Mouse (Mus musculus): Measurements from ENCODE around the gene Foxp1. TPM values are rescaled to one million over a fixed set of nuclear protein-coding genes. Genes with fewer than 3 reads are reported as not detected.

Foxp1 gene
- polyA plus RNA-seq, 1 experiment from 2014 or later: 91.9 TPM

DNA sequence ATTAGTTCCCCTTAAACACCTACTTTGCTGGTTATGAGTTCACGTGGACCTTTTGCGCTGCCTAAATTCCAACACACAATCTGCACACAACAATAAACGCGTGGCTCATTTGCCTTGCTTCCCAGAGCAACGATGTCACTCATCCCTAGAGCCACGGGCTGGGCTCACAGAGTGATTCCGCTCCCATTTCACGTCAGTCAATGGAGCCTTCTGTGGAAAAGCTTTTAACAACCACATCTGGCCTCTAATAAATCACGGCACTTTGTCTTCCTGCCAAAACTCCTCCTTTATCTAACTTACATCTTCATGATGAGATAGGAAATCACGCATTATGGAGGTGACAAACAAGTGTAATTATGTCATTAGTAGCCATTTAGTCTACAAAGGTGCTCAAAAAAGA is 174.7 kb downstream of the Foxp1 start:
- 43% methylated on average over 10 of the region's 10 CpGs for WGBS
- H3K27ac ChIP-seq (ENCODE audit: low read depth, low read length): no peak overlapping the region
- no peak overlapping the region for H3K4me3 ChIP-seq (ENCODE audit: low read depth, low read length)
- no peak overlapping the region for H3K9ac ChIP-seq (ENCODE audit: low read depth, low read length)
- H3K4me1 ChIP-seq (replicated peaks; ENCODE audit: control insufficient read depth, insufficient read depth, low read length): no peaks in the 10 kb centered on the region
- no peak overlapping the region for H3K4me2 ChIP-seq (replicated peaks; ENCODE audit: low read depth, low read length)
- ATAC-seq (ENCODE audit: low FRiP score) (no peak), DNase-seq (ENCODE audit: low spot score) (peak; percentile 17)
- H3K36me3 ChIP-seq (ENCODE audit: control insufficient read depth, insufficient read depth, low read length): no peaks in the 10 kb centered on the region
- H3K27me3 ChIP-seq (ENCODE audit: control insufficient read depth, insufficient read depth, low read length): no peaks in the 10 kb centered on the region
- H3K9me3 ChIP-seq (ENCODE audit: control insufficient read depth, low read length): no peaks in the 10 kb centered on the region

GRCm38 (mm10) chr6:99344966-99345365 is 177.6 kb downstream of the Foxp1 start:
- Histone ChIP-seq H3K4me1 (replicated peaks; ENCODE audit: control insufficient read depth, insufficient read depth, low read length) (no peaks in the 10 kb centered on the region), H3K36me3 (ENCODE audit: control insufficient read depth, insufficient read depth, low read length) (no peaks in the 10 kb centered on the region), H3K9me3 (ENCODE audit: control insufficient read depth, low read length) (no peaks in the 10 kb centered on the region), H3K27ac (ENCODE audit: low read depth, low read length) (no peak overlapping the region), H3K4me3 (ENCODE audit: low read depth, low read length) (no peak overlapping the region), H3K27me3 (ENCODE audit: control insufficient read depth, insufficient read depth, low read length) (no peaks in the 10 kb centered on the region), H3K4me2 (replicated peaks; ENCODE audit: low read depth, low read length) (no peak overlapping the region), H3K9ac (ENCODE audit: low read depth, low read length) (no peak overlapping the region)
- 92% methylated on average over 7 of the region's 7 CpGs for WGBS
- ATAC-seq (ENCODE audit: low FRiP score) (no peak), DNase-seq (ENCODE audit: low spot score) (no peak)

DNA sequence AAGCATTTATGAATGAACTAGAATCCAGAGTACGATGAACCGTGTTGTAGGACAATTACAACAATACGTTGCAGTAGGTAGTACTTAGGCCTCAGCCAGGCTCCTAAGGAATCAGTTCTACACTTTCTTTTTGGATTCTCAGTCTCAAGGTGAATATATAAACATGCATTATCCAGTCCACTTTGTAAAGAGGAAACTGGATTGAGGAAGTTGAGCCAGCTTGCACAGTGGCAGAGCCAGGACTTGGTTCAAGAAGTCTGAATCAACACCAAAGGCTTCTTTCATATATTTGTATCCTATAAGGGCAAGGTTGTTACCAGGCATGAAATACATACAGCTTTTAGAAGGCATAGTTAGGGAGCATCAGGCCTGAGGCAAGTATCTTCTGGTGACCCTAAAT is 178.2 kb downstream of the Foxp1 start:
- Histone ChIP-seq H3K4me2 (replicated peaks; ENCODE audit: low read depth, low read length) (no peak overlapping the region), H3K27me3 (ENCODE audit: control insufficient read depth, insufficient read depth, low read length) (no peaks in the 10 kb centered on the region), H3K27ac (ENCODE audit: low read depth, low read length) (no peak overlapping the region), H3K36me3 (ENCODE audit: control insufficient read depth, insufficient read depth, low read length) (no peaks in the 10 kb centered on the region), H3K4me3 (ENCODE audit: low read depth, low read length) (no peak overlapping the region), H3K4me1 (replicated peaks; ENCODE audit: control insufficient read depth, insufficient read depth, low read length) (no peaks in the 10 kb centered on the region), H3K9ac (ENCODE audit: low read depth, low read length) (no peak overlapping the region), H3K9me3 (ENCODE audit: control insufficient read depth, low read length) (no peaks in the 10 kb centered on the region)
- WGBS: 94% methylated on average over 3 of the region's 3 CpGs
- DNase-seq (ENCODE audit: low spot score) (no peak), ATAC-seq (ENCODE audit: low FRiP score) (no peak)

DNA sequence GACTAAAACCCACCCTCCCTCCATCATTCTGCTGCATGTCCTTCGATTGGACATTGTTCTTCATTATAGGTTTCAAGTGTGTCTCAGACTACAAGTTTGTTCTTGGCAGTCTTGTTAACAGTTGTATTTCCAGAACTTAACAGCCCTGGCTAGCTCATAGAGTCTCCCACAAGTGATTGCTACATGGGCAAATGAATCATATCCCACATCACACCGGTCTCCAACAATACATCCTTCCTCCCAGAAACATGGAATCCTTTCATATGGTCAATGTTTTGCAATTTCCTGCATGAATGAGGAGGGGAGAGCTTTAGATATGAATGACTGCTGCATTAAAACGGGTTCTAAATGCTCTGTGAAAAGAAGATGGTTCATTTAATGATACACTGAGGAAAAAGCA is 178.7 kb downstream of the Foxp1 start:
- Histone ChIP-seq H3K4me1 (replicated peaks; ENCODE audit: control insufficient read depth, insufficient read depth, low read length) (no peaks in the 10 kb centered on the region), H3K27me3 (ENCODE audit: control insufficient read depth, insufficient read depth, low read length) (no peaks in the 10 kb centered on the region), H3K27ac (ENCODE audit: low read depth, low read length) (no peak overlapping the region), H3K4me3 (ENCODE audit: low read depth, low read length) (no peak overlapping the region), H3K9me3 (ENCODE audit: control insufficient read depth, low read length) (no peaks in the 10 kb centered on the region), H3K9ac (ENCODE audit: low read depth, low read length) (no peak overlapping the region), H3K4me2 (replicated peaks; ENCODE audit: low read depth, low read length) (no peak overlapping the region), H3K36me3 (ENCODE audit: control insufficient read depth, insufficient read depth, low read length) (no peaks in the 10 kb centered on the region)
- ATAC-seq (ENCODE audit: low FRiP score) (no peak), DNase-seq (ENCODE audit: low spot score) (no peak)
- 89% methylated on average over 3 of the region's 3 CpGs for WGBS

DNA sequence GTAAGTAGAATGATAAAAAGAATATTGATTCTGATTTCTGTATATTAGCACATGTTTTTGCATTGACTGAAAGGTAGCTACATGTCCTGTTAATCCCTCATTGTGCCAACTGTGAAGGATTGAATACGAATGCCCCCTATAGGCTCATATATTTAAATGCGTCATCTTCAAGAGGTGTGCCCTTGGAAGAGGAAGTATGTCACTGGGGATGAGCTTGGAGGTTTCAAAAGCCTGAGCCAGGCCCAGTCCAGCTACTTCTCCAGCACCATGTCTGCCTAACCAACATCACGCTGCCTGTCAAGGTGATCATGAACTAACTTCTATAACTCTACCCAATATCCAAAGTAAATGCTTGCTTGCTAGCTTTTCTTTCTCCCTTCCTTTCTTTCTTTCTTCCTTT is 180.1 kb downstream of the Foxp1 start:
- H3K9ac ChIP-seq (ENCODE audit: low read depth, low read length): no peak overlapping the region
- H3K9me3 ChIP-seq (ENCODE audit: control insufficient read depth, low read length): no peaks in the 10 kb centered on the region
- H3K4me2 ChIP-seq (replicated peaks; ENCODE audit: low read depth, low read length): no peak overlapping the region
- no peaks in the 10 kb centered on the region for H3K36me3 ChIP-seq (ENCODE audit: control insufficient read depth, insufficient read depth, low read length)
- no peak for DNase-seq (ENCODE audit: low spot score)
- no peak overlapping the region for H3K4me3 ChIP-seq (ENCODE audit: low read depth, low read length)
- ATAC-seq (ENCODE audit: low FRiP score): no peak
- no peaks in the 10 kb centered on the region for H3K27me3 ChIP-seq (ENCODE audit: control insufficient read depth, insufficient read depth, low read length)
- H3K4me1 ChIP-seq (replicated peaks; ENCODE audit: control insufficient read depth, insufficient read depth, low read length): no peaks in the 10 kb centered on the region
- WGBS: 92% methylated on average over 3 of the region's 3 CpGs
- H3K27ac ChIP-seq (ENCODE audit: low read depth, low read length): no peak overlapping the region

- H3K9ac ChIP-seq (ENCODE audit: low read depth, low read length): no peak overlapping the region
- no peak overlapping the region for H3K4me2 ChIP-seq (replicated peaks; ENCODE audit: low read depth, low read length)
- ATAC-seq (ENCODE audit: low FRiP score) (no peak), DNase-seq (ENCODE audit: low spot score) (no peak)
- 91% methylated on average over 4 of the region's 4 CpGs for WGBS
- no peaks in the 10 kb centered on the region for H3K27me3 ChIP-seq (ENCODE audit: control insufficient read depth, insufficient read depth, low read length)
- no peaks in the 10 kb centered on the region for H3K4me1 ChIP-seq (replicated peaks; ENCODE audit: control insufficient read depth, insufficient read depth, low read length)
- no peaks in the 10 kb centered on the region for H3K36me3 ChIP-seq (ENCODE audit: control insufficient read depth, insufficient read depth, low read length)
- H3K9me3 ChIP-seq (ENCODE audit: control insufficient read depth, low read length): no peaks in the 10 kb centered on the region
- H3K4me3 ChIP-seq (ENCODE audit: low read depth, low read length): no peak overlapping the region
- no peak overlapping the region for H3K27ac ChIP-seq (ENCODE audit: low read depth, low read length)
Observed at GRCm38 (mm10) chr6:99340902-99341301, 181.6 kb downstream of the Foxp1 start.

GRCm38 (mm10) chr6:99339986-99340721 is 182.4 kb downstream of the Foxp1 start:
- no peaks in the 10 kb centered on the region for H3K4me1 ChIP-seq (replicated peaks; ENCODE audit: control insufficient read depth, insufficient read depth, low read length)
- WGBS: 86% methylated on average over 10 of the region's 10 CpGs
- DNase-seq (ENCODE audit: low spot score): no peak
- no peak overlapping the region for H3K4me3 ChIP-seq (ENCODE audit: low read depth, low read length)
- no peaks in the 10 kb centered on the region for H3K27me3 ChIP-seq (ENCODE audit: control insufficient read depth, insufficient read depth, low read length)
- no peaks in the 10 kb centered on the region for H3K36me3 ChIP-seq (ENCODE audit: control insufficient read depth, insufficient read depth, low read length)
- no peak for ATAC-seq (ENCODE audit: low FRiP score)
- H3K9me3 ChIP-seq (ENCODE audit: control insufficient read depth, low read length): no peaks in the 10 kb centered on the region
- H3K9ac ChIP-seq (ENCODE audit: low read depth, low read length): no peak overlapping the region
- H3K4me2 ChIP-seq (replicated peaks; ENCODE audit: low read depth, low read length): no peak overlapping the region
- no peak overlapping the region for H3K27ac ChIP-seq (ENCODE audit: low read depth, low read length)

DNA sequence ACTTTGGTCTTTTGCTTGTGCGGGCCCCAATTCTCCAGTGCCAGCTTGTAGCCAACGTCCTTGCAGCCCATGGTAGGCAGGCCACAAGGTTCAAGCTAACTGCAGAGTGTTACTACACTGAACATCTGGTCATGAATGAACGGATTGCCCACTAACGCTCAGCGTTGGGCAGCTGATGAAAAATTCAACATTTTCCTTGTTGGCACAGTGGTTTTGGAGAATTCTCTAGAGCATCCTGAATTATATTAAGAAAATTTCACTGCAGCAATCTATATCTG is 183.2 kb downstream of the Foxp1 start:
- Histone ChIP-seq H3K4me3 (ENCODE audit: low read depth, low read length) (no peak overlapping the region), H3K4me2 (replicated peaks; ENCODE audit: low read depth, low read length) (no peak overlapping the region), H3K4me1 (replicated peaks; ENCODE audit: control insufficient read depth, insufficient read depth, low read length) (no peaks in the 10 kb centered on the region), H3K27me3 (ENCODE audit: control insufficient read depth, insufficient read depth, low read length) (no peaks in the 10 kb centered on the region), H3K27ac (ENCODE audit: low read depth, low read length) (no peak overlapping the region), H3K9me3 (ENCODE audit: control insufficient read depth, low read length) (no peaks in the 10 kb centered on the region), H3K9ac (ENCODE audit: low read depth, low read length) (no peak overlapping the region), H3K36me3 (ENCODE audit: control insufficient read depth, insufficient read depth, low read length) (no peaks in the 10 kb centered on the region)
- WGBS: 49% methylated on average over 5 of the region's 5 CpGs
- DNase-seq (ENCODE audit: low spot score) (peak; percentile 35), ATAC-seq (ENCODE audit: low FRiP score) (no peak)

GRCm38 (mm10) chr6:99338593-99339342 is 183.8 kb downstream of the Foxp1 start:
- no peak overlapping the region for H3K27ac ChIP-seq (ENCODE audit: low read depth, low read length)
- no peaks in the 10 kb centered on the region for H3K36me3 ChIP-seq (ENCODE audit: control insufficient read depth, insufficient read depth, low read length)
- H3K4me1 ChIP-seq (replicated peaks; ENCODE audit: control insufficient read depth, insufficient read depth, low read length): no peaks in the 10 kb centered on the region
- 40% methylated on average over 9 of the region's 9 CpGs for WGBS
- DNase-seq (ENCODE audit: low spot score) (no peak), ATAC-seq (ENCODE audit: low FRiP score) (no peak)
- no peaks in the 10 kb centered on the region for H3K9me3 ChIP-seq (ENCODE audit: control insufficient read depth, low read length)
- no peak overlapping the region for H3K9ac ChIP-seq (ENCODE audit: low read depth, low read length)
- H3K27me3 ChIP-seq (ENCODE audit: control insufficient read depth, insufficient read depth, low read length): no peaks in the 10 kb centered on the region
- H3K4me3 ChIP-seq (ENCODE audit: low read depth, low read length): no peak overlapping the region
- no peak overlapping the region for H3K4me2 ChIP-seq (replicated peaks; ENCODE audit: low read depth, low read length)

Data from hindbrain, embryonic 11.5 days (tissue).